Mouse (Mus musculus) macrophage (primary cell): ENCODE results near the gene Defb13. TPM values are rescaled to one million over a fixed set of nuclear protein-coding genes. Genes with fewer than 3 reads are reported as not detected.
"Not testable (repeated sequence)": the region's sequence is repeated elsewhere in the genome, so short reads cannot be mapped to it uniquely, and the experiment has no call there.

ENCODE experiments used
- H3K27ac ChIP-seq: fragments of 350-480 bp; formaldehyde crosslinking; 2 replicates; pipeline ENCODE4 v1.9.0; 2021
- H3K36me3 ChIP-seq: fragments of 350-480 bp; formaldehyde crosslinking; 2 replicates; pipeline ENCODE4 v1.9.0; 2021; ENCODE audit errors: inconsistent target
- H3K4me3 ChIP-seq: fragments of 350-480 bp; formaldehyde crosslinking; 2 replicates; pipeline ENCODE4 v1.9.0; 2021; ENCODE audit errors: inconsistent target
- H3K79me2 ChIP-seq: fragments of 350-480 bp; formaldehyde crosslinking; 2 replicates; pipeline ENCODE4 v1.9.0; 2021; ENCODE audit errors: inconsistent target
- WGBS: methylation state at CpG from one replicate; pipeline ENCODE4 v1.1.7; 2026; ENCODE audit warnings: inconsistent platforms; ENCODE audit not compliant: missing documents; 5-methylcytosine and 5-hydroxymethylcytosine counted together
- polyA plus RNA-seq: library from polyadenylated mRNA; stranded (reverse); fragments of 250-400 nt; gene quantifications from 3 replicates; pipeline ENCODE4 v1.2.4, GENCODE M21; 2018; ENCODE audit warnings: inconsistent platforms
- total RNA-seq, 78 experiments: library from RNA; depleted of rRNA; stranded (reverse); fragments of 250-400 nt; gene quantifications; 1 replicate in 9 of 78; 2 replicates in 24 of 78; 3 replicates in 43 of 78; 4 replicates in 2 of 78; pipeline ENCODE4 v1.2.4; 2018; ENCODE audit warnings: inconsistent platforms in 56 of 78

The Defb13 gene
- total RNA-seq (2018; cell fraction: chromatin; rRNA removed), result not detected
- total RNA-seq (2018; cell fraction: cytosol; rRNA removed), result not detected
- total RNA-seq (2018; cell fraction: nucleus; rRNA removed), result not detected
- polyA plus RNA-seq, result not detected in 3 replicates

DNA sequence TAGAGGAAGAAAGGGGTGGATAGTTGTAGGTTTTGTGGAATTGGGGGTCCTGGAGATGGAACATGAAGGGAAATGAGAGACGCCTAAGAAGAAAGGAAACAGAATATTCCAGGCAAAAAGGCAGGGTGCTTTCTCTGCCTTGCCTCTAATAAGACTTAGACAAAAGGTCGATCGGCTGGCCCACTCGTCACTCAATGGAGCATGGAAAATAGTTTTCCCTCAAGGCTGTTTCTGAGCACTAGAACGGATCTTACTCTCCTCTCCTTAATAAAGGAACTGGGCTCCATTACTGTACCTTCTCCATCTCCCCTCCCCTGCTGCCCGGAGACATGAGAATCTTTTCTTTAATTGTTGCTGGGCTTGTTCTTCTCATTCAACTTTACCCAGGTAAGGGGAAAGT is at the start of gene Defb13:
Defb13 (plus strand) TSS at position 301 of the 400 bp plus-strand sequence.
- Histone ChIP-seq H3K4me3 (no peak within 1 kb of the TSS), H3K79me2 (no peaks in the 10 kb centered on the region), H3K36me3 (no peaks in the 10 kb centered on the region), H3K27ac (no peak within 1 kb of the TSS)
- WGBS, result 92% methylated on average over 6 of the region's 6 CpGs

- H3K79me2 ChIP-seq, H3K4me3 ChIP-seq, H3K27ac ChIP-seq, H3K36me3 ChIP-seq: not testable (repeated sequence)
Observed at GRCm38 (mm10) chr8:21906290-21906689, 40.3 kb upstream of the Defb13 start, which contains the start of gene Defb11. Defb11 (minus strand) TSS chr8:21906412.

- WGBS, result 43% methylated on average over 1 of the region's 1 CpGs
- Histone ChIP-seq H3K4me3 (no peak overlapping the region), H3K79me2 (no peaks in the 10 kb centered on the region), H3K27ac (no peak overlapping the region), H3K36me3 (no peaks in the 10 kb centered on the region)
Observed at GRCm38 (mm10) chr8:21911931-21912330, 34.6 kb upstream of the Defb13 start.

GRCm38 (mm10) chr8:21912554-21912953 is 34.0 kb upstream of the Defb13 start:
- H3K27ac ChIP-seq, result no peak overlapping the region
- no peak overlapping the region for H3K4me3 ChIP-seq
- no peaks in the 10 kb centered on the region for H3K79me2 ChIP-seq
- no peaks in the 10 kb centered on the region for H3K36me3 ChIP-seq
- 34% methylated on average over 2 of the region's 2 CpGs for WGBS

DNA sequence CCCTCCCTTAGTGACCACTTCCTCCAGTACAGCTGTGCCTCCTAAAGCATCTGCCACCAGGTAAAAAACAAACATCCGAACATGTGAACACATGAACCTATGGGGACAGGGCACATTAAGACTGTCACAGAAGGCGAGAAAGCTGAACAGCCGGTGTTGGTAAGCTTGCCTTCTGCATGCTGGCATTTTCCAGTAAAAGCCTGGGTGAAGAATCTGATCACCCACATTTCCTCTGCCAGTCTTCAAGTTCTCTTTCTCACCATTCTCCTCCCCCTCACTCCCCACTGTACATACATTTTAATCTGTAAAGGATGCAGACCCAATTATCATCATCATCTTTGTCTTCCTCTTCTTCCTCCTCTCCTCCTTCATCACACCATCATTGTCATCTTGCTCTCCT is 30.9 kb upstream of the Defb13 start:
- Histone ChIP-seq H3K27ac (no peak overlapping the region), H3K4me3 (no peak overlapping the region), H3K36me3 (no peaks in the 10 kb centered on the region), H3K79me2 (no peaks in the 10 kb centered on the region)
- 81% methylated on average over 3 of the region's 3 CpGs for WGBS

GRCm38 (mm10) chr8:21930754-21931153 is 15.8 kb upstream of the Defb13 start:
- not testable (repeated sequence) for H3K4me3 ChIP-seq, H3K79me2 ChIP-seq, H3K27ac ChIP-seq, H3K36me3 ChIP-seq
- WGBS, result 80% methylated on average over 3 of the region's 3 CpGs

- Histone ChIP-seq H3K36me3 (no peaks in the 10 kb centered on the region), H3K4me3 (no peak within 1 kb of the TSS), H3K79me2 (no peaks in the 10 kb centered on the region), H3K27ac (no peak within 1 kb of the TSS)
- WGBS, result 88% methylated on average over 6 of the region's 6 CpGs
Observed at GRCm38 (mm10) chr8:21932610-21933009, 14.0 kb upstream of the Defb13 start, which contains the start of gene Defb15. Defb15 (minus strand) TSS chr8:21932710.

GRCm38 (mm10) chr8:21938052-21938451 is 8.5 kb upstream of the Defb13 start, which contains the start of gene Defb35:
Defb35 (plus strand) TSS chr8:21938352.
- H3K4me3 ChIP-seq, H3K79me2 ChIP-seq, H3K27ac ChIP-seq, H3K36me3 ChIP-seq: not testable (repeated sequence)
- WGBS, result 60% methylated on average over 1 of the region's 4 CpGs

- Histone ChIP-seq H3K79me2 (no peaks in the 10 kb centered on the region), H3K4me3 (no peak overlapping the region), H3K36me3 (no peaks in the 10 kb centered on the region), H3K27ac (no peak overlapping the region)
- WGBS, result 85% methylated on average over 9 of the region's 9 CpGs
Observed at GRCm38 (mm10) chr8:21947311-21948017, 902 bp downstream of the Defb13 start.

- no peak overlapping the region for H3K4me3 ChIP-seq
- 7% methylated on average over 9 of the region's 9 CpGs for WGBS
- H3K36me3 ChIP-seq, result no peaks in the 10 kb centered on the region
Observed at GRCm38 (mm10) chr8:21955321-21955720, 8.8 kb downstream of the Defb13 start.

GRCm38 (mm10) chr8:21956336-21956735 is 9.8 kb downstream of the Defb13 start:
- Histone ChIP-seq H3K36me3 (no peaks in the 10 kb centered on the region), H3K79me2 (no peaks in the 10 kb centered on the region), H3K27ac (no peak overlapping the region), H3K4me3 (no peak overlapping the region)
- WGBS, result 68% methylated on average over 3 of the region's 3 CpGs

More at GRCm38 (mm10) chr8:21955321-21955720, 8.8 kb downstream of the Defb13 start:
- no peaks in the 10 kb centered on the region for H3K79me2 ChIP-seq
- H3K27ac ChIP-seq, result no peak overlapping the region

DNA sequence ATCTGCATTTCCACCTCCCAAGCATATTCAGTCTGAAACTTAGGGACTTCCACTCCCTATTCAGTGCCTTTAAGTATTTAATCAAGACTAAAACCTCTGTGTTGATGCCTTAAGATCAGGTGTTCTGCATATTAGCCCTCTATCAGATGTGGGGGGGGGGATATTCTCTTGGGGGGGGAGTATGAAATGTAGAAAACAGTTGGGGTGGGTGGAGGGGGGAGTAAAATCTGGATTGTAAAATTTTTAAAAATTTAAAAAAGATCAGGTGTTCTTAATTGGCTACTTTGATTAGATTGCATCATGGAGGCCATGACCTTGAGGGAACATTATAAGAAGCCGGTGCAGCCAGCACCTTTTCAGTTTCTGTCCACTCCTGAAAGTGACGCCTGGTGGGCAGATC is 11.9 kb downstream of the Defb13 start, which contains the start of gene Fam90a1a:
Fam90a1a (plus strand) TSS at position 301 of the 400 bp plus-strand sequence.
- Histone ChIP-seq H3K79me2 (no peaks in the 10 kb centered on the region), H3K27ac (no peak within 1 kb of the TSS), H3K4me3 (no peak within 1 kb of the TSS), H3K36me3 (no peaks in the 10 kb centered on the region)
- 100% methylated on average over 2 of the region's 2 CpGs for WGBS

GRCm38 (mm10) chr8:21966646-21967045 is 20.1 kb downstream of the Defb13 start:
- no peak overlapping the region for H3K4me3 ChIP-seq
- no peak overlapping the region for H3K27ac ChIP-seq
- H3K36me3 ChIP-seq, result no peaks in the 10 kb centered on the region
- no peaks in the 10 kb centered on the region for H3K79me2 ChIP-seq
- WGBS, result 55% methylated on average over 1 of the region's 1 CpGs

DNA sequence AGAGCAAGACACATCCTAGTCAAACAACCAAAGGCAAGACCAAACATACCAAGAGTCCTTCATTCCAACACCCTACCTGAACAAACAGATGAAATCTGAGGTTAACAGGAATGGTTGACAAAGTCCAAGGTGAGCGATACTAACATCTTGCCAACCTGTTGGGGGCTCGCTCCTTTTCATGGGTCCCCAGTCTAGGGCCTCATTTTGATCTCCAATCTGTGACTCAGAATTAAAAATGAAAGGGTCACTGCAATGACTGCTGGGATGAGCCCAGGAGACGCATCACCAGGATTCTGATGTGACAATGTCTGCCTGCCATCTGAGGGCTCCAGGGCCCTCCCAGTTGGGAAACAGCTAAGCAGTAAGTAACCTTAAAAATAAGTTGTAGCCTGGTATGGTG is 22.9 kb downstream of the Defb13 start, which contains the start of gene Ccdc70:
Ccdc70 (plus strand) TSS at position 301 of the 400 bp plus-strand sequence.
- H3K36me3 ChIP-seq, result no peaks in the 10 kb centered on the region
- no peak within 1 kb of the TSS for H3K4me3 ChIP-seq
- H3K79me2 ChIP-seq, result no peaks in the 10 kb centered on the region
- WGBS, result 87% methylated on average over 3 of the region's 3 CpGs
- H3K27ac ChIP-seq, result no peak within 1 kb of the TSS

- Histone ChIP-seq H3K27ac (no peak overlapping the region), H3K79me2 (no peaks in the 10 kb centered on the region), H3K36me3 (no peaks in the 10 kb centered on the region), H3K4me3 (no peak overlapping the region)
- WGBS, result 77% methylated on average over 4 of the region's 4 CpGs
Observed at GRCm38 (mm10) chr8:21978193-21978592, 31.6 kb downstream of the Defb13 start.
